Mouse (Mus musculus): ENCODE results near the gene Olfr287. TPM values are rescaled to one million over a fixed set of nuclear protein-coding genes. Genes with fewer than 3 reads are reported as not detected.

Olfr287 gene
- polyA plus RNA-seq, 1 experiment = 0.40 TPM

DNA sequence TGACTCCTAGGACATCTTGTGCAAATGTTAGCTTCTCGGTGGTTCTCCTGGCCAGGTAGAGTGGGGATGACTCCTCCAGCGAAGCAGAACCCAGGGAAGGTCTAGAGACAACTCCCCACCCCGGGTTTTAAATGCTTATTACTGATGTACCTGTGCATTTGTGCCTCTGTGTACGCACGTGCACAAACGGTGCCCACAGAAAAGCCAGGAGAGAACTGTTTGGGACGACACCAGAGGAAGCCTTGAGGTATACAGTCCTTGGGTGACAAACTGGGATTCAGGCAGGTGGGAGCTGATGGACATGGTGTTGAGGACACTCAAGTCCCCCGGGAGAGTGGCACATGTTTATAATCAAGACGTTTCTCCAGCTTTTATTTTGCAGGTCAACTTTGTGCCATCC lies 49.9 kb downstream of the Olfr287 start:
- 67% methylated on average over 9 of the region's 9 CpGs for WGBS
- DNase-seq (ENCODE audit: low read depth, low spot score) = no peak

DNA sequence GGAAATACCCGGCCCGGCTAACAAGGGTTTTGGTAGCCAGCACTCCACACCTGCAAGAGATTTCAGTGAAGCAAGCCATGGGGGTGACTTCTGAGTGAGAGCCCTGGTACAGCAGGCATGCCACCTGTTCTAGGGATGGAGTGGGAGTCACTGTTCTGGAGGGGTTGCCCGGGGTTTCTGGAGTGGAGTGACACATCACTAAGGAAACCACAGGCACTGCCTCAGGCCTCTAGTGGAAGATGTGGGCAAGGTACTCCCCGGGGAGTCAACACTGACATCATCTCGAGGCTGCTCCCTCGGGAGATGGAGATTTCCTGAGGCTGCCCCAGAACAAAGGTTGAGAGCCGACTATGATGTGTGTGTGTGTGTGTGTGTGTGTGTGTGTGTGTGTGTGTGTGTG lies 50.5 kb downstream of the Olfr287 start:
- DNase-seq (ENCODE audit: low read depth, low spot score) = no peak
- WGBS = 26% methylated on average over 7 of the region's 7 CpGs

DNA sequence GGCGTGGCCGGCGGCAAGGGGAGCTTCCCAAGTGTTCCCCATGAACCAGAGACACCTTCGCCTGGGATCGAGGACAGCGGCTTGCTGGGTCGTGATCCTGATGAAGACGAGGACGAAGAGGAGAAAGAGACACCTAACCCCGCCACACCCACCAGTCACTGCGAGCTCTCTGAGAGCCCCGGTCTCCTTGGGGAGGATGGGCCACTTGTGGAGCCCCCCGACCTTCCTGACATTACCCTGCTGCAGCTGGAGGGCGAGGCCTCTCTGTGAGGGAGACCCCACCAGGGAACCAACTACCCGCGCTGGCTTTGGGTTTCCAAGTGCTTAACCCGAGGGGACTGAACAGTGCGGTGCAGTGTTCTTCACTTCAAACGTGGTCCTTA lies 52.2 kb downstream of the Olfr287 start:
- DNase-seq (ENCODE audit: low read depth, low spot score) = no peak
- WGBS = 14% methylated on average over 19 of the region's 19 CpGs

GRCm38 (mm10) chr15:98167645-98168621 lies 52.9 kb downstream of the Olfr287 start:
- WGBS = 3% methylated on average over 69 of the region's 69 CpGs
- DNase-seq (ENCODE audit: low read depth, low spot score) = no peak

DNA sequence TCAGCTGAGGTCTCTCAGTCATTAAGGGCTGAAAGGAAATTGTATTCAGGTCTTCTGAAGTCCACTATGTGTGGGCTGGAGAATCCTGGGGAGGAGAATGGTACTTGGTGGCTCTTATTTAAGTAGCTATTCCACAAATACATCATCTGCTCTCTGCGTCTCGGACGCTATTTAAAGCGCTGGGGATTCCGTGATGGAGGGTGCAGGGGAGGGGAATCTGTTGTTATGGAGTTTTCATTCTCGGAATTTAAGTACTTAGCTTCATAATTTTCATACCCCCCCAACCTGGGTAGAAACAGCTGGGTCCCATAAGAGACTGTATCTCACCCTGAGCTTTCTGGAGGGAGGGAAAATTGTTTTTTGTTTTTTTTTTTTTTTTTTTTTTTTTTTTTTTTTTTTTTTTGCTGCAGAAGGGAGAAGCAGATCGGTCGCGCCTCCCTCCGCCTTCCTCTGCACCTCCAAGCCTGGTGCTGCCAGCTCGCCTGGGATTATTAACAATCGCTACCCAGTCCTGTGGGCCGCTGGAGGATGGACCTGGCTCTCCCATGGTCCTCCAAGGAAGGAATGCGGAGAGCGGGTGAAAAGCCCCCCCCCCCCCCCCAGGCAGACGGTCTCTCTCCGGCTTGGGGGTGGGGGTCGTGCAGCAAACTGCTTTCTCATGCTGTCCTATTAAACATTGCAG lies 53.8 kb downstream of the Olfr287 start, which contains the start of gene Ccdc184:
Gene Ccdc184 (plus strand): TSS at position 196 of the 682 bp plus-strand sequence.
- no peak for DNase-seq (ENCODE audit: low read depth, low spot score)
- WGBS = 8% methylated on average over 18 of the region's 18 CpGs

- no peak for DNase-seq (ENCODE audit: low read depth, low spot score)
- 79% methylated on average over 5 of the region's 5 CpGs for WGBS
These were observed 55.3 kb downstream of the Olfr287 start, which contains the start of gene Asb8 for GRCm38 (mm10) chr15:98165525-98165924. Asb8 (minus strand) TSS chr15:98165625.

DNA sequence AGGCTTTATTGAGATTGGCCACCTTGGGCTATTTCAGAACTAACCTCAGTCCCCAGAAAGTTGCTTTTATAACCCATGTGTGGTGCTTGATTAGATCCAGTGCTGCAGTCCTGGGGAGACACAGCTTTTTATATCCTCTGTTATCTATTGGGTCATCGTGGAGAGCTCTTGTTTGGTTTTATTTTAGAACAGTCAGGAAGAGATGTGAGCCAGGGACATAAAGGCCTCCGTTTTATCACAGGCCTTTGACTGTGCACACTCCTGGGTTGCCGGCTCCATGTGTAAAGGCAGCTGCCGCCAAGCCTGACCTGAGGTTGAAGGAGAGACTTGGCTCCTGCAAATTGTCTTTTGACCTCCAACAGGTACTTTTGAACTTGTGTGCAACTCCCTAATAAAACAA lies 58.3 kb downstream of the Olfr287 start:
- 51% methylated on average over 4 of the region's 4 CpGs for WGBS
- DNase-seq (ENCODE audit: low read depth, low spot score) = no peak

DNA sequence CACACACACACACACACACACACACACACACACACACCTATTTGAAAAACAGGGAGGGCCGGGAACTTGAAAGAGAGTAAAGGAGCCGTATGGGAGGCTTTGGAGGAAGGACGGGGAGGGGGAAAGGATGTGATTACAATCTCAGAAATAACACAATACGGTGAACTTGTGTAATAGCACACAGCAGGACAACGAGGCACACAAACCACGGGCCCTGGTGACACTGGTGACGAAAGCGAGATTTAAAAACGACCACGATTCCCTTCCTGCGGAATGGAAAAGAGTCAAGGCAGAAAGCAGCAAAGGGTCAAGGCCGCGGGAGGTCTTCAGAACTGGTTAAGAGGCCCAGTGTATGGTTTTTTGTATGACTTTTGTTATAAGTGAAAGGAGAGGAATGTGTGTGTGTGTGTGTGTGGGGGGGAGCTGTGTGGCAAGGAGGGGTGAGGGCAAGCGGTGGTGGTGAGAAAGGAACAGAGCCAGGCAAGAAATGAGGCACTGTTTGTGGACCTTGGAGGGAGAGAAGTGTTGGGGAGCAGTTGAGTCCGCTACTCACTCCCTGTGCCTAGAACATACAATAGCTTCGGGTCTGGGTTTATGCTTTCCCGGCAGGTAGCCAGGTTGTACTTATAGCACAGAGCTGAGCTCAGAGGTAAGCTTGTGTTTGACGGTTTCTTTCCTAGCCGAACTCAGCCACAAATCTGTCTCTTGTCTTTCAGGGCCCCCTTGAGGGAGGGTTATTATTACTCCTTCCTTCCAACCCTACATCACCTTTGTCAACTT lies 59.6 kb downstream of the Olfr287 start:
- no peak for DNase-seq (ENCODE audit: low read depth, low spot score)
- WGBS = 74% methylated on average over 19 of the region's 19 CpGs

DNA sequence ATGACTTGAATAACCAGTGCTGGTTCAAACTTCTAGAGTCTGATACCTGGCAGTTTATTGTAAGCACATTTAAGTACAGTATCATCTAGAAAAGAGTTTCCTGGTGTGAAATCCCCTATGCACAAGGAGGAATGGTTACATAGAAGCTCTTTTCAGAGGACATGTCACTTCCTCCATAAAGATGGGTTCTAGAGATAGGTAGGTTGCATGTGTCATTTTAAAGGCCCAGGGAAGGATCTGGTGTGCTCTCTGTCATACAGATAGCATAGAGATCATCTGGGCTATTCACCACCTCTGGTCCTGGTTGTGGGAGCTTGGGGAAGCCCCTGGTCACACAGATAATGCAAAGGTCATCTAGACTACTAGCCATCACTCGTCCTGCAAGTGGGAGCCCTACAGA lies 63.6 kb downstream of the Olfr287 start:
- 56% methylated on average over 1 of the region's 1 CpGs for WGBS
- DNase-seq (ENCODE audit: low read depth, low spot score) = no peak

Other genes starting within 250 kb of the Olfr287 start
- not detected in 2 replicates for gene Col2a1, start 216.4 kb downstream of the Olfr287 start, polyA plus RNA-seq (2012; rRNA removed)
- 8.3 and 9.8 TPM in 2 replicates for gene Pfkm, start 128.5 kb downstream of the Olfr287 start, polyA plus RNA-seq (2012; rRNA removed)
- 9.3 and 12.1 TPM in 2 replicates for gene Senp1, start 127.3 kb downstream of the Olfr287 start, polyA plus RNA-seq (2012; rRNA removed)
- 32.8 and 43.9 TPM in 2 replicates for gene Asb8, start 55.4 kb downstream of the Olfr287 start, polyA plus RNA-seq (2012; rRNA removed)
- 0.33 TPM in 2 replicates for gene Ccdc184, start 53.9 kb downstream of the Olfr287 start, polyA plus RNA-seq (2012; rRNA removed)
- not detected in 2 replicates for gene Olfr288, start 25.5 kb downstream of the Olfr287 start, polyA plus RNA-seq (2012; rRNA removed)
- 0.07 TPM in 1 of 2 replicates, not detected in the other for gene Gm44579, start 79 bp downstream of the Olfr287 start, polyA plus RNA-seq (2012; rRNA removed)
- gene Olfr286, start 13.4 kb upstream of the Olfr287 start, polyA plus RNA-seq (2012; rRNA removed) = 0.12 and 0.14 TPM in 2 replicates
- not detected in 2 replicates for gene H1fnt, start 36.2 kb upstream of the Olfr287 start, polyA plus RNA-seq (2012; rRNA removed)
- 0.30 and 0.49 TPM in 2 replicates for gene Zfp641, start 75.1 kb upstream of the Olfr287 start, polyA plus RNA-seq (2012; rRNA removed)
- not detected in 2 replicates for gene Olfr285, start 96.3 kb upstream of the Olfr287 start, polyA plus RNA-seq (2012; rRNA removed)
- gene Olfr284, start 119.9 kb upstream of the Olfr287 start, polyA plus RNA-seq (2012; rRNA removed) = not detected in 2 replicates
- not detected in 2 replicates for gene Olfr283, start 159.9 kb upstream of the Olfr287 start, polyA plus RNA-seq (2012; rRNA removed)
- not detected in 2 replicates for gene Olfr282, start 210.2 kb upstream of the Olfr287 start, polyA plus RNA-seq (2012; rRNA removed)
- not detected in 2 replicates for gene Olfr281, start 231.5 kb upstream of the Olfr287 start, polyA plus RNA-seq (2012; rRNA removed)
- gene OR5BS1P, start 248.8 kb upstream of the Olfr287 start, polyA plus RNA-seq (2012; rRNA removed) = not detected in 2 replicates

Data from large intestine, adult 2 months (tissue).